Mouse (Mus musculus): ENCODE measurements around the gene Grik1. TPM values are rescaled to one million over a fixed set of nuclear protein-coding genes. Genes with fewer than 3 reads are reported as not detected.

Gene Grik1
- polyA plus RNA-seq, 1 experiment from 2014 or later = 14.0 TPM

DNA sequence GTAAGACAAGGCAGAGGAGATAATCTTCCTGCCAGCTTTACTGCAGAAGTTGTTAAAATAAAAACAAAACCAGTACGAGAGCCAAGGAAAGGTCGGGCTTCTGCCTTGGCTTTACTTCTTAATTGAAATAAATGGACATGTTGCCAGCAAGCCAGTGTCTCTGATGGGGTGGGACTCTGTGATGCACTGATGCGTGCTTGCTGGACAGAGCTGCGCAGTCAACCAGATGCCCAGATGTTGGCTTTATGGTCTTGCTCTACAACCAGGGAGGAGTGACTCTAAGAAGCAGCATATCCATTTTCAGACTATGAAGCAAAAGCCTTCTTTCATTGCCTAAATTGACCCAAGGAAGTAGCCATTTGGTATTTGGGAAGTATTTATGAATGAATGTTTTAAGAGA is 336.9 kb downstream of the Grik1 start:
- Histone ChIP-seq H3K36me3 (no peaks in the 10 kb centered on the region), H3K9me3 (no peaks in the 10 kb centered on the region), H3K4me3 (replicated peaks) (no peak overlapping the region), H3K27me3 (no peaks in the 10 kb centered on the region), H3K4me1 (replicated peaks) (no peaks in the 10 kb centered on the region), H3K4me2 (replicated peaks) (no peak overlapping the region), H3K27ac (no peak overlapping the region), H3K9ac (replicated peaks) (no peak overlapping the region)
- no peak for ATAC-seq
- 86% methylated on average over 4 of the region's 4 CpGs for WGBS

DNA sequence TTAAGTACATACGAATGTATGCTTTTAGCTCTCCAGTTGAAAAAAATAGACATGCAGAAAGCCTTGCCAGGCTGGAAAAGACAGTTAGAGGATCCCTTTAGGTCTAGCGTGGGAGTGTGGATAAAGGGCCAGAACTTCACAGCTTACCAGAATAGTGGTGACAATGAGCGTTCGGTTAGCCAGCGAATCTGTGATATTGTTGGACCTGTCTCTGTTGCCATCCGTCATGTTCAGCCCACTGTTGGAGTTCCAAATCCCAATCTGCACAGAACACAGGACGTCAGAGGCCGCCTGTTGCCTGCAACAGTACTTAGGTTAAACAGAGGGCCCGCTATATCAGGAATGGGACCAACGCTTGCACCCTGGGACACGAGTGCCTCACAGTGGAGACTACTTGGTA is 340.2 kb downstream of the Grik1 start:
- Histone ChIP-seq H3K4me2 (replicated peaks) (no peak overlapping the region), H3K27ac (no peak overlapping the region), H3K4me1 (replicated peaks) (no peaks in the 10 kb centered on the region), H3K9me3 (no peaks in the 10 kb centered on the region), H3K9ac (replicated peaks) (no peak overlapping the region), H3K4me3 (replicated peaks) (no peak overlapping the region), H3K36me3 (no peaks in the 10 kb centered on the region), H3K27me3 (no peaks in the 10 kb centered on the region)
- no peak for ATAC-seq
- WGBS = 90% methylated on average over 11 of the region's 11 CpGs

DNA sequence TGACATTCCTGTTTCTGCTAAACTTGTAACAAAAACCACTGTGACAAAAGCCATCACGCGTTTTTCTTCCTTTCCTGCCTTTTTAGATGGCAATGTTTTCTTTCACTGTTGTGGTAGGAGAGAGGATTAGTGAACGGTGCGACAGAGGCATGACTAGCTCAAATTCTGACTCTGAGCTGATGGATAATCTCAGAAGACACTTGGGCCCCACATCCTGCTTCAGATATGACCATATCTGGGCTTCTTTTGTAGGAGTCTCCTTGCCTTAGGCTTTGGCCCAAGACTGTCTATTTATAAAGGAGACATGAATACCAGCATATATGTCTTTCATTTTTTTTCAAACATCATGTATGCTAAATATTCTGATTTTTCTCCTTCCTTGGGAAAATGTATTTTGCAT is 341.9 kb downstream of the Grik1 start:
- 66% methylated on average over 4 of the region's 4 CpGs for WGBS
- no peaks in the 10 kb centered on the region for H3K4me1 ChIP-seq (replicated peaks)
- no peak overlapping the region for H3K4me2 ChIP-seq (replicated peaks)
- H3K4me3 ChIP-seq (replicated peaks) = no peak overlapping the region
- no peaks in the 10 kb centered on the region for H3K27me3 ChIP-seq
- H3K36me3 ChIP-seq = no peaks in the 10 kb centered on the region
- H3K27ac ChIP-seq = no peak overlapping the region
- no peaks in the 10 kb centered on the region for H3K9me3 ChIP-seq
- H3K9ac ChIP-seq (replicated peaks) = no peak overlapping the region
- no peak for ATAC-seq

DNA sequence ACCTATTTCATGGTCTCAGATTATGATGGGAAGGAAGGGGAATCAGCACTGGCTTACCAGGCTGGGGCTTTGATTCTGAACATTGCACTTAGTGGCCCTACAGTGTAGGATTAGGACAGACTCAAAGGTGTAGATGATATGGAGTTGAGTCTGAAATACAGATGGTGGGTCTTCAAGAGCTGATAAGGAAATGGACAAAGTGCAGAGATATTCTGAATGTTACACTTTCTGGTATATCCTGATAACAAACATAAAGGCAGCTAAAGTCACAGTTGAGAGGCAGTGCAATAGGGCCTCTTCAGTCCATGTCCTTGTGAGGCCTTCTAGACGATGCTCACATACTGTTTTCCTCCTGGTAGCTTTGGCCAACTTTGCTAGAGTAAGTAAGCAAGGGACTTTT is 345.7 kb downstream of the Grik1 start:
- 89% methylated on average over 1 of the region's 1 CpGs for WGBS
- Histone ChIP-seq H3K36me3 (no peaks in the 10 kb centered on the region), H3K4me2 (replicated peaks) (no peak overlapping the region), H3K9ac (replicated peaks) (no peak overlapping the region), H3K4me1 (replicated peaks) (no peaks in the 10 kb centered on the region), H3K27ac (no peak overlapping the region), H3K4me3 (replicated peaks) (no peak overlapping the region), H3K27me3 (no peaks in the 10 kb centered on the region), H3K9me3 (no peaks in the 10 kb centered on the region)
- no peak for ATAC-seq

DNA sequence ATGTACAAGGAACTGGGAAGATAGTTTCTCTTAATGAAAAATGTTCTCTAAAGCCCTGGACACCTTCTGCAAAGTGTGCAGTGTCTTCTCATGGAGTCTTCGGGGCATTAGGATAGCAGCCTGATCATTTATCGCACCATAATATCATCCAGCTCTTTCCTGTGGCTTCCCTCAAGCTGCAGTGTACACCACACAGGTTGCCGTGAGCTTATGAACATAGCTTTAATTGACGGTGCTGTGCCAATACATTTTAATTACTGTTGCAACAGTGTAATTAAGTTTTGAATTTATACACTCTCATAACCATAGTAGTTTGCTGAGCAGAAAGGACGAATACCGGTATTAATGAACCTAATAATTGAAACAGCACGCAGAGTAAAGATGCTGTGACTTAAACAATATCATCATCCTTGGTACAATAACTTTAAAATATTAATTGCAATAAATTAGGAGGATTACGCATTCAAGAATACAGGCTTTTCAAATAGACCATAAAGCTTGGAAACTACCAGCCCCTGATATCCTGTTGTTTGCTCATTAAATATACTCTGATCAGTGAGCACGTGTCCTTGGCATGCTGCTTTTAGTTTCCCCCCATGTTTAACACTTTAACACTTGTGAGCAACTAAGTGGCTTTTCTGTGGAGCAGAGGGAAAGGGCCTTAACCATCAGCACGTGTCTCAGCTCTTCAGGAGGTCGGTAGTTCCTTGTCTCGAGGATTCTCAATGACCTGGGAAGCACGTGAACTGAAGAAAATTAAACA is 347.8 kb downstream of the Grik1 start:
- no peak for ATAC-seq
- no peaks in the 10 kb centered on the region for H3K36me3 ChIP-seq

DNA sequence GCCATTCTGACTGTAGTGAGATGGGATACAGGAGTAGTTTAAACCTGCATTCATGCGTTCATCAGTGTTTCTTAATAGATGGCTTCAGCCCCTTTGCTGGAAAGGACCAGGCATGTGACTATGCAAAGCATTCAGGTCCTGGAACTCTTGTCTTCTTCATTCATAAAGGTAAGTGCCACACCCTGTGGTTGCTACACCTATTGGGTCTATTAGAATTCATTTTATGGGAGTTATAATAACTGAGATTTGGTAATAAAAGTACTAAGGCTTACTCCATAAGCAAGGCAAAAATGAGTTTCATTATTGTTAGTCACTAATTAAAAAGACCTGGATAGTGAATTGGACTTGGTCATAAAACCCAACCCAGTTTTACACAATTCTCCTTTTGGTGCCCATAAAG is 355.4 kb downstream of the Grik1 start:
- H3K4me1 ChIP-seq (replicated peaks) = no peaks in the 10 kb centered on the region
- H3K36me3 ChIP-seq = no peaks in the 10 kb centered on the region
- no peak overlapping the region for H3K4me2 ChIP-seq (replicated peaks)
- 89% methylated on average over 1 of the region's 1 CpGs for WGBS
- H3K27me3 ChIP-seq = no peaks in the 10 kb centered on the region
- H3K9ac ChIP-seq (replicated peaks) = no peak overlapping the region
- no peak overlapping the region for H3K4me3 ChIP-seq (replicated peaks)
- ATAC-seq = no peak
- no peak overlapping the region for H3K27ac ChIP-seq
- H3K9me3 ChIP-seq = no peaks in the 10 kb centered on the region

More for the DNA sequence above, 347.8 kb downstream of the Grik1 start:
- Histone ChIP-seq H3K9ac (replicated peaks) (no peak overlapping the region), H3K4me3 (replicated peaks) (no peak overlapping the region), H3K4me2 (replicated peaks) (no peak overlapping the region), H3K9me3 (no peaks in the 10 kb centered on the region), H3K27me3 (no peaks in the 10 kb centered on the region), H3K4me1 (replicated peaks) (no peaks in the 10 kb centered on the region), H3K27ac (no peak overlapping the region)
- WGBS = 86% methylated on average over 13 of the region's 13 CpGs

DNA sequence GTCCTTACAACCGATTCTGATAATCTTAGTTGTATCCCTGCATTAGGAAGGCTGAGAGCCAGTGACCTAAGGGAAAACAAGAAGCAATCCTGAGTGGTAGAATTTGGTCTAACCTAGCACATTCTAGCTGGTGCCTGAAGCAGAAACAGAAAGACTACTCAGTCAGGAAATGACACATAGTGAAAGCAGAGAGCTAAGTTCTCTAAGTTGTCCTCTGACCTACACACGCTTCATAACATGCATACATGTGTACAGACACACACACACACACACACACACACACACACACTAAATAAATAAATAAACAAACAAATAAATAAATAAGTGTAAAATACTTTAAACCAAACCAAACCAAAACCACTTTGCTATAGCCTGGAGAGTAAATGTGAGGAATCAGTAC is 358.7 kb downstream of the Grik1 start:
- Histone ChIP-seq H3K4me1 (replicated peaks) (no peaks in the 10 kb centered on the region), H3K9ac (replicated peaks) (no peak overlapping the region), H3K36me3 (no peaks in the 10 kb centered on the region), H3K4me2 (replicated peaks) (no peak overlapping the region), H3K4me3 (replicated peaks) (no peak overlapping the region), H3K9me3 (no peaks in the 10 kb centered on the region), H3K27ac (no peak overlapping the region), H3K27me3 (no peaks in the 10 kb centered on the region)
- no peak for ATAC-seq
- 85% methylated on average over 2 of the region's 2 CpGs for WGBS

DNA sequence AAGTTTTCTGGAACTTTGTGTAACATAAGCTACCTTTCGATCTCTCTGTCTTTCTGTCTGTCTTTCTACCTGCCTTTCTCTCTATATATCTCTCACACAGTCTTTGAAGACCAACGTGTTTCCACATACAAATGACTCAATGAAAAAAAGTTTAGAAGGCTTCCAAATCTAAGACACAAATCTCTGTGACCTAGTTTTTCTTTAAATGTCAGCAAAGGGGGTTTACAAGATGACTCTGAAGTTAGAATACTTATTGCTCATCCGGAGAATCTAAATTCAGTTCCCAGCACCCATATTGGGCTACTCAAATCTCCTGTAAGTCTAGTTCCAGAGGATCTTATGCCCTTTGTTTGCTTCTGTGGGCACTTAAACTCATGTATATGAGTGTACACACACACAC is 359.5 kb downstream of the Grik1 start:
- Histone ChIP-seq H3K4me3 (replicated peaks) (no peak overlapping the region), H3K4me2 (replicated peaks) (no peak overlapping the region), H3K27me3 (no peaks in the 10 kb centered on the region), H3K27ac (no peak overlapping the region), H3K4me1 (replicated peaks) (no peaks in the 10 kb centered on the region), H3K9ac (replicated peaks) (no peak overlapping the region), H3K9me3 (no peaks in the 10 kb centered on the region), H3K36me3 (no peaks in the 10 kb centered on the region)
- WGBS = 88% methylated on average over 3 of the region's 3 CpGs
- no peak for ATAC-seq

DNA sequence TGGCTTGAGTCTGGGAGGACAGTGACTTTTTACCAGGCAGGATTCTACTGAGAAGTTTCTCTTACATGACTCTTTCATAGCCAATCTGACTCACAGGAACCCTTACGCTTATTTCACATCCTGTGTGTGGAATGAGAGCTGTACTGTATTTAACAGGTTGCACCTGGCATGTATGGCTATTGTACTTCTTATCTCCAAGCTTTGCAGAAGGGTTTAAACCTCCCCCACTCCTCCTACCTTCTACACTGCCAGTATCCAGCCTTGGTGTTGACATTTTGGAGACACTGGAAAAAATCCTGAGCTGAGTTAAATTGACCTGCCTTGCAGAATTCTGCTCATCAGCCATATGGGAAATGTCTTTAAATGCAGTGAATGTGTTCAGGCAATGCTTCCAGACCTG is 361.4 kb downstream of the Grik1 start:
- 94% methylated on average over 1 of the region's 1 CpGs for whole genome bisulfite sequencing
- Histone ChIP-seq H3K9me3 (no peaks in the 10 kb centered on the region), H3K27ac (no peak overlapping the region), H3K9ac (replicated peaks) (no peak overlapping the region), H3K4me1 (replicated peaks) (no peaks in the 10 kb centered on the region), H3K27me3 (no peaks in the 10 kb centered on the region), H3K4me3 (replicated peaks) (no peak overlapping the region), H3K4me2 (replicated peaks) (no peak overlapping the region), H3K36me3 (no peaks in the 10 kb centered on the region)
- ATAC-seq = no peak

DNA sequence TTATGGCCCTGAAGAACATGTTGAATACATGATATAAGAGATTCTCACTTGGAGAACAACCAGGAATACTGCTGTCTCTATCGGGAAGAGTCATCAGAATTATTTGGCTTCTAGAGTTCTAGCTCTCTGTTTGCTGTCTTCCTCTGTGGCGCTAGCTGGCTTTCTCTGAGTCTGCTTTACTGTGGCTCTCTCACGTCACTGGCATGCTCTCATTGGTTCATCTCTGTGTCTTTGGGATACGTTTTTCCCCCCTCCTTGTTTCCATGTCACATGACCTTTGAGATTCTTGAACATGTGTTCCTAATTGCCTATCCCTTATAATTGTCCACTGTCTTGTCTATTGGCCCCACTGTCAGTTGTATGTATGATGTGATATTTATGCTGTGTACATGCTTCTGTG is 372.2 kb downstream of the Grik1 start:
- WGBS = 79% methylated on average over 4 of the region's 4 CpGs
- H3K27ac ChIP-seq = no peak overlapping the region; the same call in 1 of the 2 replicates
- H3K4me3 ChIP-seq (replicated peaks) = no peak overlapping the region
- H3K27me3 ChIP-seq = no peaks in the 10 kb centered on the region
- no peaks in the 10 kb centered on the region for H3K36me3 ChIP-seq
- no peaks in the 10 kb centered on the region for H3K9me3 ChIP-seq
- peaks cover 23% of the 10 kb centered on the region for H3K4me1 ChIP-seq (replicated peaks)
- H3K4me2 ChIP-seq (replicated peaks) = no peak overlapping the region
- ATAC-seq = no peak
- H3K9ac ChIP-seq (replicated peaks) = no peak overlapping the region

DNA sequence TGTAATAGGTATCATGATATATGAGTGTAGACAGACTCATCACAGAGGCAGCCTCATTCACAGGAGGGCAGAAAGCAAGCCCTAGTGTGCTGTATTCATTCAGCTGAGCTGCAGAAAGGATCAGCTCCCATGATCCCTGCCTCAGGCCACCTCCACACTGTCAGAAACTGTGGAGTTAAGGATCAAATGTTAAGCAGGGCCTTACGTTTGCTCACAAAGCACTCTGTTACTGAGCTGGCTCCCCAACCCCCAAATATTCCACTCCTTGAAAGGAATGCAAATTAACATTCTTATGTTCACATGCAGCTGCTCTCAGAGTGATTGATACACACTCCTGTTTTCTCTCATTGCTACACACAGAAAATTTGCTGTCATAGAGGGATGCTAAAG is 372.9 kb downstream of the Grik1 start:
- Histone ChIP-seq H3K4me1 (replicated peaks) (peaks cover 23% of the 10 kb centered on the region), H3K27ac (peak overlapping the region; percentile 73), H3K27me3 (no peaks in the 10 kb centered on the region), H3K9me3 (no peaks in the 10 kb centered on the region), H3K36me3 (no peaks in the 10 kb centered on the region), H3K4me2 (replicated peaks) (no peak overlapping the region), H3K4me3 (replicated peaks) (no peak overlapping the region), H3K9ac (replicated peaks) (no peak overlapping the region)
- peak; percentile 88 for ATAC-seq
- 3% methylated on average over 1 of the region's 1 CpGs for WGBS

DNA sequence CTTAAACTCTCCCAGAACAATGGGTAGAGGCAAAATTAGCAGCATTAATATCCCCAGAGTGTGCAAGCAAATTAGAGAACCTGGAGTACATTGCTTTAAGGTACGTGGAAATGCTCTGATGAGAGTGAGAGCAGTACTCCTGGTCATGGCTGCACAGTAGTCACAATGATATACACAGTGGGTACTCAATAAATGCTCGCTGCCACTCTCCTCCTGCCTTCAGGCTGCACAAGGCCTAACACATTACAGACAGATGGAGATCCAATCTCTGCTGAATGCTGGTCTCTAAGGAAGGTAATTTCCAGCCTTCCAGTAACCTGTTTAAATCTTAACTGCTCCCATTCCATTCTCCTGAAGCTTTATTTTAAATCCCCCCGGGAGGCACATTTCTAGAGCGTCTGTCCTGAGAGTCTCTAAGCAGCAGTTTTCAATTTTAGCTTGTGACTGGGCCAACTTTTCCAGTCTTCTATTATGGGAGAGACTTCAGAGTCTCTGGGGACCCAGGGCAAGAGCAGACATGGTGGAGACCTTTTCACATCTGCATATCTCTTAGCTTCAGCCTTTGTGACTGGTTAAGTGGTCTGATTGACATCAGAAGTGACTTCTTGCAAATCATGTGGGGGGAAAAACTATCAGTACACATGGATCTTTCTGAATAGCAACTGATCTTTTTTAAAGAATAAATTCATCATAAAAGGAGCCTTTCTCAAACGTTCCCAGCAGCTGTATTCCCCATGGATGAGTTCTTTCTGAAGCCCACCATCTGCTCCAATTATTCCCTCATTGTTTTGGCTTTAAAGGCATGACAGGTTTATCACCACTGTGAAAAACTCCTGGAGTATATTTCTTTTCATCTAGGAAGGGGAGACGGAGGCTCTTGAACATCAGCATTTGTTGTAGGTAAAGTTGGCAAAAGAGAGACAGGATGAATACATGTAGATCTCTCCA is 373.6 kb downstream of the Grik1 start:
- WGBS = 33% methylated on average over 6 of the region's 6 CpGs
- Histone ChIP-seq H3K27ac (peak overlapping the region; percentile 73), H3K9me3 (no peaks in the 10 kb centered on the region), H3K36me3 (no peaks in the 10 kb centered on the region), H3K27me3 (no peaks in the 10 kb centered on the region), H3K9ac (replicated peaks) (no peak overlapping the region), H3K4me2 (replicated peaks) (no peak overlapping the region), H3K4me3 (replicated peaks) (no peak overlapping the region), H3K4me1 (replicated peaks) (peaks cover 23% of the 10 kb centered on the region)
- peak; percentile 73 for ATAC-seq
